Mouse (Mus musculus): ENCODE data around the gene Traip.
A peak's percentile ranks its signal among the peaks of the same experiment; 100 is the strongest.
"Not testable (repeated sequence)": the region's sequence is repeated elsewhere in the genome, so short reads cannot be mapped to it uniquely, and the experiment has no call there.

The Traip gene

GRCm38 (mm10) chr9:108001922-108002770 lies 52.2 kb downstream of the Traip start, which contains the start of gene Ip6k1:
Gene Ip6k1, plus strand, starts transcription at chr9:108002501.
- peak; percentile 100 for DNase-seq (ENCODE audit: low read depth)

DNA sequence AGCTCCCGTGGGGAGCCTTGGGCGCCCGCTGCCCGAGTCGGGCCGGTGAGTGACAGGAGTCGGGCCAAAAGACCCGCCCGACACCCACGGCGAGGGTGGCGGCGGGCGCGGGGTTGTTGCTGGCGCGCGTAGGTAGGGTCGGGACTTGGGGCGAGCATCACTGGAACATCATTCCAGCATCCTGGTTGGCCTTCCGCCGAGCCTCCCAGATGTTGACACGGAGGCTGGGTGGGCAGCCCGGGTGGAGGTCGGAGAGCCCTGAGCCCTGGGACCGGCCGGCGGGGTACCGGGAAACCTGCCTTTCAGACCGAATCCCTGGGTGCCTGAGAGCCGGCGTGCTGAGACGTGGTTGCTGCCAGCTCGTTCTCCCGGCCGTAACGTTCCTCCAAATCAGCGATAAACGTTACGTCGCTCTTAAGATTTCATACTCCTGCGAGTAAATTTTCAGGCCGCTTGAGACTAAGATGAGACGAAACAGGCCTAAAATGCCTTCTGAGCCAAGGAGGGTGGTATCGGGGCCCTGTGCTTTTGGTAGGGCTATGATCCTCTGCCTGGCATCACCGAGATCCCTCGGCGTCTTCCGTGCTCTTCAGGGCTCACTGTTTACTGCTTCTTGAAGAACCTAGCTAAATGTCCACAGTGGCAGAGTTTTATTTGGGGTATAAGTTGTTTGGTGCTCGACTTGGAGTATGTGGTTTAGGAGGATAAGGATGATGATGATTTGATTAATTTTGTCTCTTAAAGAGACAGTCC lies 53.0 kb downstream of the Traip start:
- peak; percentile 69 for DNase-seq (ENCODE audit: low read depth)

GRCm38 (mm10) chr9:108003531-108003890 lies 53.6 kb downstream of the Traip start:
- peak; percentile 66 for DNase-seq (ENCODE audit: low read depth)

- no peak for DNase-seq (ENCODE audit: low read depth)
Measured at GRCm38 (mm10) chr9:108008041-108008440, 58.1 kb downstream of the Traip start.

DNA sequence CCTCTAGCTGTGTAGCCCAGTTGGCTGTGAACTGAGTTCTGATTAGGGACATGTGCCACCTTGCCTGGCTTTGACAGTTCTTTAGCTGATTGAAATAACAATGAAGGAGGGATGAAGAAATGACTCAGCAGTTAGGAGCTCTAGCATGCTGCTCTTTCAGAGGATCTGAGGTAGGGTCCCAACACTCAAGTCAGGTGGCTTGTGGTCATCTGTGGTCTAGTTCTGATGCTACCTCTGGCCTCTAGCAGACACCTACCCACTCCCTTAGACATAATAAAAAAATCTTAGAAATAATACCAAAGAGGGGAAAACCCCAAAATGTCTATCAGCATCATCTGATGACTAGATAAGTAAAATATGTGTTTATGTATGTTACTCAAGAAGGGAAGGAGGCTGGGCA lies 60.4 kb downstream of the Traip start:
- no peak for DNase-seq (ENCODE audit: low read depth)

DNA sequence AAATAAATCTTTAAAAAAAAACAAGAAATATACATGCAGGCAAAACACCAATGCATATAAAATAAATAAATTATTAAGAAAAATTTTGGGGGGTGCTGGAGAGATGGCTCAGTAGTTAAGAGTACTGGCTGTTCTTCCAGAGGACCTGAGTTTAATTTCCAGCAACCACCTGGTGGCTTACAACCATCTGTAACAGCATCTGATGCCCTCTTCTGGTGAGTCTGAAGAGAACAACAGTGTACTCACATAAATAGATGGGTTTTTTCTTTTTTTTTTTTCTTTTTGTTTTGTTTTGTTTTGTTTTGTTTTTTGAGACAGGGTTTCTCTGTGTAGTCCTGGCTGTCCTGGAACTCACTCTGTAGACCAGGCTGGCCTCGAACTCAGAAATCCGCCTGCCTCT lies 63.6 kb downstream of the Traip start:
- not testable (repeated sequence) for DNase-seq (ENCODE audit: low read depth)

GRCm38 (mm10) chr9:108017127-108017526 lies 67.2 kb downstream of the Traip start:
- no peak for DNase-seq (ENCODE audit: low read depth)

GRCm38 (mm10) chr9:108020741-108021140 lies 70.8 kb downstream of the Traip start:
- DNase-seq (ENCODE audit: low read depth) = no peak
